Mouse (Mus musculus): ENCODE data around the gene Apobr. TPM values are rescaled to one million over a fixed set of nuclear protein-coding genes. Genes with fewer than 3 reads are reported as not detected.

The Apobr gene
- total RNA-seq, 2 experiments from 2014 or later, result 0.69 to 0.81 TPM

GRCm38 (mm10) chr7:126636733-126637520, 52.2 kb downstream of the Apobr start:
- DNase-seq, result peak; percentile 55
- intact Hi-C loops (cut with DNase I), result loop anchor here (2.0 to 5.0 kb wide), 3 partner anchors 50 to 160 kb away; partner anchors contain the start of gene Sh2b1

Small RNA genes lying within 50 kb of the gene (microRNA-seq; reads per million reads assigned to microRNA genes)
- gene Mir7059, result 1.4 to 2.1 reads per million in 2 experiments

Other genes starting within 250 kb of the Apobr start
- 1 to 10 TPM in 1 of 2 experiments, under 1 TPM in 1; 0.84 to 1.6 TPM for gene Lat, start 215.4 kb upstream of the Apobr start, total RNA-seq (2021)
- 10 to 100 TPM; 34.8 to 41.2 TPM for gene Spns1, start 207.5 kb upstream of the Apobr start, total RNA-seq (2021)
- gene Nfatc2ip, start 188.2 kb upstream of the Apobr start, total RNA-seq (2021), result 1 to 10 TPM; 6.1 to 7.0 TPM
- gene Cd19, start 170.1 kb upstream of the Apobr start, total RNA-seq (2021), result 1 to 10 TPM in 1 of 2 experiments, under 1 TPM in 1; 0.50 to 1.2 TPM
- gene Rabep2, start 156.2 kb upstream of the Apobr start, total RNA-seq (2021), result 10 to 100 TPM; 10.9 to 12.5 TPM
- gene Atp2a1, start 121.8 kb upstream of the Apobr start, total RNA-seq (2021), result under 1 TPM; 0.77 to 0.82 TPM
- 10 to 100 TPM; 46.1 to 46.7 TPM for gene Sh2b1, start 109.5 kb upstream of the Apobr start, total RNA-seq (2021)
- 100 to 1,000 TPM; 245 to 251 TPM for gene Tufm, start 97.6 kb upstream of the Apobr start, total RNA-seq (2021)
- 10 to 100 TPM; 54.2 to 54.5 TPM for gene Atxn2l, start 81.5 kb upstream of the Apobr start, total RNA-seq (2021)
- gene Eif3c, start 18.5 kb upstream of the Apobr start, total RNA-seq (2021), result 100 to 1,000 TPM; 149 to 159 TPM
- 10 to 100 TPM; 14.7 to 16.6 TPM for gene Cln3, start 875 bp downstream of the Apobr start, total RNA-seq (2021)
- gene Il27, start 10.0 kb downstream of the Apobr start, total RNA-seq (2021), result not detected
- gene Nupr1, start 45.9 kb downstream of the Apobr start, total RNA-seq (2021), result 10 to 100 TPM in 1 of 2 experiments, 1 to 10 TPM in 1; 7.2 to 10.5 TPM
- gene Sgf29, start 64.4 kb downstream of the Apobr start, total RNA-seq (2021), result 10 to 100 TPM; 26.0 to 32.0 TPM
- gene Sult1a1, start 91.5 kb downstream of the Apobr start, total RNA-seq (2021), result 10 to 100 TPM; 12.0 to 32.5 TPM
- 10 to 100 TPM; 50.7 to 59.8 TPM for gene Bola2, start 110.5 kb downstream of the Apobr start, total RNA-seq (2021)
- 1 to 10 TPM; 6.1 to 8.0 TPM for gene Slx1b, start 110.8 kb downstream of the Apobr start, total RNA-seq (2021)
- 10 to 100 TPM; 12.7 to 14.6 TPM for gene Coro1a, start 122.8 kb downstream of the Apobr start, total RNA-seq (2021)
- gene Mapk3, start 174.7 kb downstream of the Apobr start, total RNA-seq (2021), result 100 to 1,000 TPM in 1 of 2 experiments, 10 to 100 TPM in 1; 97.7 to 103 TPM
- gene Gdpd3, start 181.4 kb downstream of the Apobr start, total RNA-seq (2021), result 1 to 10 TPM; 3.6 to 4.6 TPM
- gene Ypel3, start 192.0 kb downstream of the Apobr start, total RNA-seq (2021), result 10 to 100 TPM; 61.9 to 71.7 TPM
- under 1 TPM; 0.29 to 0.35 TPM for gene Tbx6, start 196.5 kb downstream of the Apobr start, total RNA-seq (2021)
- gene Ppp4c, start 207.6 kb downstream of the Apobr start, total RNA-seq (2021), result 10 to 100 TPM; 53.2 to 58.2 TPM
- 10 to 100 TPM; 10.1 to 11.0 TPM for gene Fam57b, start 212.7 kb downstream of the Apobr start, total RNA-seq (2021)
- not detected for gene 4930451I11Rik, start 246.7 kb downstream of the Apobr start, total RNA-seq (2021)

Data from heart, postnatal 10 days (tissue).